Mouse (Mus musculus) megakaryocyte-erythroid progenitor cell, adult 5-6 weeks (primary cell): ENCODE data around the gene Med6. TPM values are rescaled to one million over a fixed set of nuclear protein-coding genes. Genes with fewer than 3 reads are reported as not detected.

Experiments
- ATAC-seq: replicated peaks from 2 replicates; pipeline ENCODE4 v1.8.0; 2016; ENCODE audit warnings: mild to moderate bottlenecking, inconsistent platforms; ENCODE audit not compliant: severe bottlenecking, poor library complexity, low FRiP score, low TSS enrichment
- total RNA-seq, 2 experiments: library from RNA; stranded (forward) in 1 of 2; stranded (reverse) in 1 of 2; fragments of 200-1000, 215-1000 nt in 1 of 2; fragments of >200 nt in 1 of 2; fragmentation: Nextera tagmentation in 1 of 2; gene quantifications; 2 replicates each; pipeline ENCODE4 v1.2.3; 2014 to 2017

Gene Med6
- total RNA-seq (2014; fragmentation: Nextera tagmentation) (37.6 and 44.1 TPM in 2 replicates), total RNA-seq (2017) (80.8 and 91.1 TPM in 2 replicates)

- ATAC-seq = peak; percentile 99
These were observed at the start of gene Med6 for GRCm38 (mm10) chr12:81594902-81595671. Gene Med6 (minus strand): TSS chr12:81595008.

- no peak for ATAC-seq
These were observed 47.7 kb upstream of the Med6 start for GRCm38 (mm10) chr12:81642361-81643082.

DNA sequence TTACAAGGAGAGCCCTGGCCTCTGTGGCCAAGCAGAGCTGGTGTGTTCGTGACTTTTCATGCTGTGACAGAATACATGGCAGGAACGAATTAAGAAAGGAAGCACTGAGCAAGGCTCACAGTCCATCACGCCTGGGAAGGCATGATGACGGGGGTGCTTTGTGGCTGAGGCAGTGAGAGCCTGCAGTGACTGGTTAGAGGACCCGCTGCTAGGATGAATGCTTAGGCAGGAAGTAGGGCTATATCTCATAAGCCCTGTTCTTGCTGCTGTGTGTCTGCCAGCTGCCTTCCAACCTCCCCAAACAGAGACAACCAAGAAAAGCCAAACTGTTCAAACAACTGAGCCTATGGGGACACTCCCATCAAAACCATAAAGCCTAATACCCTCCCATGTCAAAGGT, 45.8 kb upstream of the Med6 start:
- no peak for ATAC-seq

- ATAC-seq = no peak
These were observed 38.4 kb upstream of the Med6 start for GRCm38 (mm10) chr12:81633246-81633645.

GRCm38 (mm10) chr12:81631661-81632401, 37.0 kb upstream of the Med6 start:
- no peak for ATAC-seq

GRCm38 (mm10) chr12:81630915-81631660, 36.3 kb upstream of the Med6 start, which contains the start of gene Ttc9:
Gene Ttc9 (plus strand): TSS chr12:81631249.
- ATAC-seq = no peak

GRCm38 (mm10) chr12:81630520-81630914, 35.7 kb upstream of the Med6 start:
- ATAC-seq = no peak

DNA sequence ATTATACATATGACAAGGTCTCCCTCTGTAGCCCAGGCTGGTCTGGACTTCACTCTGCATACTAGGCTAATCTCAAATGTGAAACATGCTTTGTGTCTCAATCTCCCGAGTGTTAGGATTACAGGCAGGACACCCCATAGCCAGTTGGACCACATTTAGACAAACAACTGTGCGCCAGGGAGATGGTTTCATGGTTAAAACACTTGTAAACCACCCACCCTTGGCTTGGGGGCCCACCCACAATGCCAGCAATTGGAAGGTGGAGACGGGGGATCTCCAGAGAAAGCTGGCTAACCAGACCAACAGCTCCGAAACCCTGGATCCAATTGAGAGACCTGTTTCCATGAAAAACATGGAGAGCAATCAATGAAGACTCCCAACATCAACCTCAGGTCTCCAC, 33.3 kb upstream of the Med6 start:
- no peak for ATAC-seq

- no peak for ATAC-seq
These were observed 32.6 kb upstream of the Med6 start for GRCm38 (mm10) chr12:81627426-81627825.

DNA sequence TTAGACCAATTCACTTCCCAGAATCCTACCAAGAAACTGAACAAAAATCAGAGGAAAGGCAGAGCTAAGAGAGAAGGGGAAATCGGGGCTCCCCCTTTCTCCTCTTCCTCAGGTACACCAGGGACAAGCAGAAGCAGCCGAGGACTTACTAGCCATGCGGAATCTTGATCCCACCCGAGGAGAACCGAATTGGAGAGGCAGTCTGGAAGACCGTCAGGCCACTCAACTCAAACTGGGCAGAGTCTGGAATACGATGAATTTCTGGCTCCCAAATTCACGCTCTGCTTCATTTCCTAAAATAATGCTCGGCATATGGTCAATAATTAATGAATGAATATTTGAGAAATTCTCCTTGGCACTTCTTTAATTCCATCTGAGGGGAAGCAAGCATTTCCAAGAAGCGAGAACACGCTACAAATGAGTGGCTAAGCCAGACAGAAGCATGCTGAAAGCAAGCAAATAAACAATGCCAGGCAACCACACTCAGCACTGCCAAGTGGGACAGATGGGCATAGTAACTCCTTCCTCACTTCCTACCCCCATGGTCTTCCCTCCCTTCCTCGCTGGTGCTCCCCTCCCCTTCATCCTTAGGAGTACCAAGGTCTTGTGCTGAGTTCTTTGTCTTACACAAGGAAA, 31.5 kb upstream of the Med6 start:
- ATAC-seq = no peak

- ATAC-seq = no peak
These were observed 28.6 kb upstream of the Med6 start for GRCm38 (mm10) chr12:81623377-81623776.

GRCm38 (mm10) chr12:81619302-81619701, 24.5 kb upstream of the Med6 start:
- peak; percentile 59 for ATAC-seq

DNA sequence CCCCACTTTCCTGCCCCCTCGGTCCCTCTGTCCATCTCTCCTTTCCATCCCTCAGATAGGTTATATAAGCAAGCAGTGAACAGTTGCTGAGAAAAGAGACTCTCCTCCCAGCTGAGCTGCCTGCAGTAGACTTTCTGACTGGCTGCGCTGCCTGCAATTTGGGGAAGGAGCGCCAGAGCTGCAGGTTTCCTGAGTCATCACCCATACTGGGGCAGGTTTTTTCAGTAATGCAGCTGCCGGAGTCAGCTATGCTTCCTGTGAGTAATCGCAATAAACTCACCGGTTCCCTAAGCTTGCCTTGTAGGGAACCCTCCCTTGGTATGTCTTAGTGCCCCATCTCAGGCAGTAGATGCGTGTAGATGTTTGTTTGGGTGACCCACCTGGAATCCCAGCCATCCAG, 22.2 kb upstream of the Med6 start:
- no peak for ATAC-seq

DNA sequence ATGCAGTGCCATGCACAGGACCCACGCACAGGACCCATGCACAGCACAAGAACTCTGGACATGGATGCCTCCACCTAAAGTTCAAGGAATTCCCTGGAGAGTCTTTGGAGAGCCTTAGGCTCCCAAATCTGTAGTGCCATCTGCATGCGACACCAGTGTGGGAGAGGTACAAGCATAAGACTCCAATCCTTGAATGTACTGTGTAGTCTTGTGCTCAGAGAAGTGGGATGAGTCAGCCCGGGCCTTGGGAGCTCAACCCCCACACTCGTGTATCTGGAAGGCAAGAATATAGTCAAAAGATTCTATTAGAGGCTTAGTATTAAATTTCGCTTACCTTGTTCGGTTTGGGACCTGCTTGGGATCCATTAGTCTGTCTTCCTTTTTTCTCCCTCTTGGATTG, 21.0 kb upstream of the Med6 start:
- no peak for ATAC-seq

DNA sequence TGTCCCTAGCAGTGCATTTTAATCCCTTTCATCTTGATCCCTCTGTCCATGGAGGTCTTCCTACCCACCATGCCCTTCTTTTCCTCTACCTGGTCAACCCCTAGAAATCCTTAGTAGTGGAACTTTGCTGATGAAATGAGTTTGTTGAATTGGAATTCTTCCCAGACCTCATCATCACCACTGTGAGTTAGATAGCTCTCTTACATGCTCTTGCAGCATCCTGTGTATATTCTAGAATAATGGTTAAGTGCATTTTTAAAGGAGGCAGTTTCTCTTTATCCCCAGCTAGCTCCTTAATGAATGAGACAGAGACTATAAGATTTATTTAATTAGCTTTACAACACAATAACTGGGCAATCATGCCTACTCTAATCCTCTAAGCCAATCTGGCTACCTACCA, 14.6 kb upstream of the Med6 start:
- ATAC-seq = no peak

DNA sequence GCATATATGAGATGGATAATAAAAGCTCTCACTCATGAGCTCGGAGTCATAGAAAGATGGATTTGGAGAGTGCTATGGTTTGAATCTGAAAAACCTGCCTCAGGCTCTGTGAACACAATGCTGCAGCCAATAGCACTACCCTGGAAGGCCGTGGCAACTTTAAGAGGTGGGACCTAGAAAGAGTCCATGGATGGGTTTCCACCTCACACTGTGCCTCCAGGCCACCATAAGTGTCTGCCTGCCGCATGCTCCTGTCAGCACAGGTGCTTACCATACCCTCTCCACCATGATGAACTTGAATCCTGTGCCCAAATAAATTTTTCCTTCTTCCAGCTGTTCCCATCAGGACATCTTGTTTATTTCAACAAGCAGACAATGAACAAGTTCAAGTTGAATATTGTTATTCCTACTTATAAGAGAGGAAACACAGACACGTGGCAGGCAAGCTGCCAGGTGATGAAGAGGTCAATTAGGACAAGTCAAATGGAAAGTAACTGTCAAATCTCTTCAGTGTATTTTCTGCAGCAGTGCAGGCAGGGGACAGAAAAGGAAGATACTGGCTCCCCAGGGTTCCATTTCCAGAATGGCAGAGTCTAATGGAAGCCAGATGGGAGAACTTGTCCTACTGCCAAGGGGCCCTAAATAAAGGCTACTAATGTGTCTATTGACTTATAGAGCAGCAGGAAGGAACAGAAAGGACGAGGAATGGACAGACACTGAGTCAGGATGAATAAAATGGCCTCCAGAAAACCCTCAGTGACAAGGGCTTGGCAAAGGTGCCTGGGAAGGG, 10.4 kb upstream of the Med6 start:
- ATAC-seq = no peak

GRCm38 (mm10) chr12:81596547-81597262, 1.9 kb upstream of the Med6 start:
- peak; percentile 68 for ATAC-seq

- ATAC-seq = no peak
These were observed 26.4 kb downstream of the Med6 start, which contains the start of gene Adam21 for GRCm38 (mm10) chr12:81568374-81568773. Gene Adam21 (minus strand): TSS chr12:81568474.
